Mouse (Mus musculus): ENCODE measurements at regions not wholly inside any gene's neighbourhood (a gene's known extent, or its start where the extent isn't known, plus 50 kb on each side); places are given as distances from the start of the nearest gene placed in this dataset.

DNA sequence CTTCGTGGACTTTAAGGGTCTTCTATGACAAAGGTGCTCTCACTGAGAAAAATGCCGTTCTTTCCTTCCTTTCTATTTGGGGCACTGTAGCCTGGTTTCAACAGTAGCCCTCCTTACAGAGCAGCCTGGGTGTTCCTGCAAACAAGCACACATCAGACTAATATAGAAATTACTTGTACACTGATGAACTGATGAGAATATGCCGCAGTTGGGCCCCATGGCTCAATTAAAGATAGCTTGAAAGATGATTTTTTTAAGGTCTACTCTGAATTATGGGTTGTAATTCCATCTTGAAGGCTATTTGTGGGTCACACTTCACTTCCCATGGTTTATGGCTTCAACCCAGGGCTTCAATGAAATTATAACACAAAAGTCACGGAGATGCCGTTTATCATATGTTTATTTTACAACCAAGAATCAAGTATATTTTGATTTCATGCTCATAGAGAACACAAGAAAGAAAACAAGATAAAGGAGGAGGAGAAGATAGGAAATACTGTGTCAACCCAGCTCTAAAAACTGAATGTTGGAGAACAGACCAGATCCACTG lies 186.2 kb downstream of the Snx19 start:
- TF ChIP-seq GATA1 (IDR thresholded peaks at IDR 0.05; ENCODE audit: borderline replicate concordance, low read length) (no peak), FLI1 (IDR thresholded peaks at IDR 0.05; ENCODE audit: low read length) (no peak)

Data from megakaryocyte, embryonic 14.5 days (primary cell).